Mouse (Mus musculus) thymus, postnatal 36 days (tissue): Measurements from ENCODE around the gene Stradb.

Experiments
- DNase-seq, 2 experiments: peaks; one replicate each; pipeline ENCODE4 v3.0.0; 2022; ENCODE audit warnings: mixed read lengths in 2 of 2

The Stradb gene

DNA sequence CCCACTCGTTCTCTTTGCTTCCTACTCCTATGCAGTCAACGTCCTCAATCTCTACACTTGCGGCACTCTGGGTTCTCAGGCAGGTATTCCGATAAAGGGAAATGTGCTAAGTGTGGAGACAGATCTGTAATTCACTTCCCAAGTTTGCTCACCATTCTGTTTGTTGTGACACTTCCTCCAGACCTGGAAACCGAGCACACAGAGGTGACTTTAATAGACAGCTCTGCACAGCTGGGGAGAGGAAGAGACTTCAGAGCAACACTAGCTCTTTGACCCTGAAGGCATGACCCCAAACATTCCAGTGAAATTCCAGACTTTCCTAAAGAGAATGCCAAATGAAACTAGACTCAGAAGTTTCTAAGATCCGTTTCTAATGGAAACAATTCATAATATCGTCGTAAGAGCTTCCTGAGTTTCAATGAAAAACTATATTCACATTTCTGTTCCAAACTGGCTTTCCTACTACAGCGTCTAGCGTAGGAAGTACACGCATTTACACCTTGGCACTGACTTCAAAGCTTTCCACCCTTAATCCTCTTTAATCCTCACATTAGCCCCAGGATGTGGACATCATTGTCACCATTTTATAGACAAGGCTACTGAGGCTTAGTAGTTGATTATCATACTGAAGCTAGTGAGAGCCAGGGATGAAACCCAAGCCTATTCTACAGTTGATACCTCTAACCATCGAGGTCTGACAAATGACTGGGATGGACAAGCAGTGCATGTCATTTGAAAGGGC, 12.0 kb upstream of the Stradb start:
- no peak for DNase-seq

DNA sequence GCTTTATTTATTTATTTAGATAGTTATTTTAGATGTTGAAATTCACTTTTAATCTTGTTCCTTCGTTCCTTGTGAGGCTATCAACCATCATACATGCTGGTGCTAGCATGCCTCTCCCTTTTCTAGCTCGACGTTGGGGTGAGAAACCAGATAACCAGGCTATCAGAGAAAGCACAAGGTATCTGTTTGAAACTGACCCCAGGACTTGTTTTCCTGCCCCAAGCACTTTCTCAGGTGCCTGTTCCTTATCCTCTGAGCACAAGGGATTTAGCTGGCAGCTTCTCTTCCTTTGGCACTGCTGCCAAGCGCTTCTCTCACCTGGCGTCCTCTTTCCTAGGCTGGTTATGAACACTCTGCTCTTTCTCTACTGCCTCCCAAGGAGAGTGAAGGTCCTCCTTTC, 10.9 kb upstream of the Stradb start:
- DNase-seq: no peak

DNA sequence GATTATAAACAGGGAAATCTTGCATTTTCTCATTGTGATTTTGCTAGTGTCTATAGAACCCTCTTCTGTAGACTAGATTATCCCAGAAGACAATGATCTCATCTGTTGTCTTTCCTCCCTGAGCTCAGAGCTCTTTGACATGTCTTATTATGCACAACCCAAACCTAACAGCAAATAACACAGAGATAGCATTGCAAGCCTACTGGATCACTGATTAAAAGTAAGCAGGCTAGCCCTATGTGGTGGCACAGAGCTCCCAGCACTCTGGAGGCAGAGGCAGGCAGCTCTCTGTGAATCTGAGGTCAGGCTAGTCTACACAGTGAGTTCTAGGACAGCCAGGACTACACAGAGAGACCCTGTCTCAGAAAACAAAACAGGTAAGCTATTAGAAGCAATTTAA, 10.5 kb upstream of the Stradb start:
- no peak for DNase-seq

DNA sequence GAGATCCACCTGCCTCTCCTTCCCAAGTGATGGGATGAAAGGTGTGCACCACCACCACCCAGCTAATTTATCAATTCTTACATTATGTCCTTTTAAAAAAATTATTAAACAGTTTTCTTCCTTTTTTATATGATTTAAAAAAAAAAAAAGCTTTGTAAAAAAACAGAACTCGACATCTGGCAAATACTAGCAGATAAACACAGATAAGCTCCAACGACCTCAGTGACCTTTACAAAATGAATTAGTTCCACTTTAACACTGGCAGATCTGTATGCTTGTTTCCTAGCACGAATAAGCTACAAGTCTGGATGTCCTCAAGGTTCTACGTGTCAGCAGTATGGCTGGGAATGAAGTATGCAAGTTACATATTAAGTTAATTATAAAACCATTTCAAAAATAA, 5.8 kb upstream of the Stradb start:
- no peak for DNase-seq

DNA sequence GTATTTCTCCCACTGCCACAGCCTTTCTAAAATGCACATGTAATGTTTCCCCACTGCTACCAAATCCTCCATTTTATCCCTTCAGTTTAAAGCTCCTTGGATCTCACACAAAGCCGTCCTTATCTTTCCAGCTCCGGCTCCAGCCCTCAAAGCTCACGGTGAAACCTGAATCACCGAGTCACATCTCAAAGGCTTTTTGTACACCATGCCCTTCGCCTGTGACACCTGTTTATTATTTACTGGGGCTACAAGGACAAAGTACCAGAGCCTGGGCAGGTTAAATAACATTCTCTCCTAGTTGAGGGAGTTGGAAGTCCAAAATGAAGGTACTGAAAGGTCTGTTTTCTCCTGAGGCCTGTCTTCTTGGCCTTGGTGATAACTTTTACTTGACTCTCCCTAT, 3.3 kb upstream of the Stradb start:
- no peak for DNase-seq

DNA sequence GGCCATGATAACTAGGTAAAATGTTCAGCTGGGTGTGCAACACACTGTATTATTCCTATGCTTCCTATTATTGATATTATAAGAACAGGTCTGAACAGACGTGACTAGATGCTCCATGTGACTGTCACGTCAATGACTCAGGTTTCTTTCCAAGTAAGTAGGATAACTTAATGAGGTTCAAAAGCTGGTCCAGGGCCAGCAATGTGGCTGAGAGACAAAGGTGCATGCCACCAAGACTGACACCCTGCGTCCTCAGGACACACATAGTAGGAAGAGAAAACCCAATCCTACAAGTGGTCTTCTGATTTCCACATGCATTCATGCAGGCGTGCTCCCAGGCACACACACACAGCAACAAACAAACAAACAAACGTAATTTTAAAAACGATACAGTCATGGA, 2.2 kb upstream of the Stradb start:
- no peak for DNase-seq

DNA sequence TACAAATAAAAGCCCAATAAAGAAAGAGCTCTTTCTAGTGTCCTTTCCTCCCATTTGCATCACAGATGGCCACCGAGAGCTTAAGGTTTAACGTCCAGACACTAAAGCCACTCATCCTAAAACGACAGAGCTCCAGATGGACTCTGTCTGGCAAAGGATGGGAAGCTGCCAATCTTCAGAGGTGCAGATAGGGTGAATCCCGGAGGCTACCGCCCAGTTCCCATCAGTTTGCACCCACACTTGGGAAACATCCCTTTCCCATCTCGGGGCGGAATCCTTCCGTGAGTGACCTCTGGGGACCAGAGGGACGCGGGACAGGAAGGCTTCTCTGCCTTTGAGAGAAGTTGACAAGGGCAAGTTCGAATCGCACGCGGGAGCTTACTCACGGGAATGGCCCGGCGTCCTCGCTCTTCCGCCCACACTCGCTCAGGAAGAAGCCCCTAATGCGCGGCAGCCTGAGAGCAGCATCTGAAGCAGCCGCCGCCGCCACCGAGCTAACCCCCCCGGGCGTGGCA, 414 bp upstream of the Stradb start:
- DNase-seq: no peak

DNA sequence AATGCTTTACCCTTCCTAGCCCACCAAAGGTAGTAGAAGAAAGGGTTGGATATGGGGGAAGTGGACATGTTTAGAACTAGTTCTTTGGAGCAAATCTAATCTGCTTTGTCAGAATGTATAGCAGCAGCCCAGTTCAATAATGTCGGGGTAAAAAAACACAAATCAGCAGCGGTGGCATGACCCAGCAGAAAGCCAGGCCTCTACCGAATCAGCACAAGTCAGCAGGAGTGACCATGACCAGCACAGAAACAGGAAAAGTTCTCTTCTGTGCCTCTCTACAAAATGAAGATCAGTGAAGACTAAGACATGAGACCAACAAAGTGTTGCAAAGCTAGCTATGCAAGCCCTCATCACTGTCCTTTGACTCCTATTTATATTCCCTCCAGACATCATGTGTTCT, 9.0 kb downstream of the Stradb start:
- DNase-seq: no peak

DNA sequence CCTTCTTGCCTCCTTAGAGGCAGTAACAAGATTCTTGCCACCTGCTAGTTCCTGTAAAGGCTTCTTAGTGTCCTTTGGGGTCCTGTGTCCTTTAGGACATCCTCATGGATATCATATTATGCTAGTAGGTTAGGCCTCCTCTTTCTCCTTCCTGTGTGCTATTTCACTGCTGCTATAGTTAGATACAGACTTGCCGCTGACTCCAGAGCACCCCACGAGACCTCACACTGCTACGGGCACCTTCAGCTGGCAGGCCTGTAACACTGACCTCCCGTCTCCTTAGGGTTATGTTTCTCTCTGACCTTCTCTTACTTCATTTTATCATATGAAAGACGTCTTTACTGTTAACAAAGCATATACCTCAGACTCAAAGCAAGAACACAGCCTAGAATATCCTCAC, 11.3 kb downstream of the Stradb start:
- no peak for DNase-seq

DNA sequence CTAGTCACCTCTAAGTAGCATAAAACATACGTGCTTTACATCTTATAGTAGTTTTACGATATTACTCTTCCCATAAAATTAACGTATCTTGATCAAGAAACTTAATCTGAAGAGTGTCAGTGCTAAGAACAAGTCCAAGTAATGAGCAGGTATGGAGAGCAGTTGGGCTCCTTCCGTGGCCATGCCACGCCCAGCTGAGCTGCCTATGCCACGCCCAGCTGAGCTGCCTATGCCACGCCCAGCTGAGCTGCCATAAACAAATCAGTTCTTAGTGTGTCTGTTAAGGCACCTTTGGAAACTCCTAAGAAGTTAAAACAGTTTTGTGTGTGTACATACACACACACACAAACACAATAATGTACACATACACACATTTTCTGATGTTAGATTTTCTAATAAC, 19.8 kb downstream of the Stradb start:
- DNase-seq: no peak

DNA sequence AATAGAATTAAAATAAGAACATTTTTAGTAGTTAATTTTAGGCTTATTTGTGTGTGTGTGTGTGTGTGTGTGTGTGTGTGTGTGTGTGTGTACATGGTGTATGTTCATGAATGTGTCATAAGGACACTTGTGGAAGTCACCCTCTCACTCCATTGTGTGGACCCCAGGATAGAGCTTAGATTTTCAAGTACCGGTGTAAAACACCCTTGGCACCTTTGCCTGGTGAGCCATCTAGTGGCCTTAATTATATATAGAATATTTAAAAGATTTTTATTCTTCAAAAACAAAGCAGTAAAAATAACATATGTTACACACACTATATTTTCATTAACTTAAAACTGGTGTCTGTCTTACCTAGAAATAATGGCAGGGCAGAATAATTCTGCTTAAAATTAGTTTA, 20.4 kb downstream of the Stradb start:
- DNase-seq: no peak

DNA sequence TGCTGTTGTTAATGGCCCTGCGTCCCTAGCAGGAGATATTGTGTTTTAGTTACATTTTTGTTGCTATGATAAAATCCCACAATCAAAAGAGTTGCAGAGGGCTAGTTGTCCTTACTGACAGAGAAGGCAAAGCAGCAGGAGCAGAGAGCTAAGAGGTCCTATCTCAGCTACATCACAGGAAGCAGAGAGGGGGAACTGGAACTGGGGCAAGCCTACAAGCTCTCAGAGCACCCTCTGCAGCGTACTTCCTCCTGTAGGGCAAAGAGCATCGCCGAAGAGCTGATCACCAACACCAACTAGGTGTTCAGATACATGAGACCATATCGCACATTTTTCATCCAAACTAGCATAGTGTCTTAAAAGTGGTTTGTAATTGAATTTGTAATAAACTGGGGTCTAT, 22.0 kb downstream of the Stradb start:
- no peak for DNase-seq

DNA sequence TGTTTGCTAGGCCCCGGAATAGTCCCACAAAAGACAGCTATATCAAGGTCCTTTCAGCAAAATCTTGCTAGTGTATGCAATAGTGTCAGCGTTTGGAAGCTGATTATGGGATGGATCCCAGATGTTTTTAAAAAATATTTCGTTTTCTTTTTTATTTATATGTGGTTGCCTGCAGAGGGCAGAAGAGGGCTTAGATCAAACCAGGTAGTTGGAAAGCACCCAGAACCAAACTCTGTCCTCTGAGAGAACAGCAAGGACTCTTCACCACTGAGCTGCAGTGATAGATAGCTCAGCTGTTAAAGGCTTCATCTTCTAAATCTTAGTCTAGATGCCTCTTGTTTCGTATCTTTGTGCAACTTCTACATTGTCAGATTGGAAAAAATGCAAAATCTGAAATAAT, 35.9 kb downstream of the Stradb start:
- no peak for DNase-seq

DNA sequence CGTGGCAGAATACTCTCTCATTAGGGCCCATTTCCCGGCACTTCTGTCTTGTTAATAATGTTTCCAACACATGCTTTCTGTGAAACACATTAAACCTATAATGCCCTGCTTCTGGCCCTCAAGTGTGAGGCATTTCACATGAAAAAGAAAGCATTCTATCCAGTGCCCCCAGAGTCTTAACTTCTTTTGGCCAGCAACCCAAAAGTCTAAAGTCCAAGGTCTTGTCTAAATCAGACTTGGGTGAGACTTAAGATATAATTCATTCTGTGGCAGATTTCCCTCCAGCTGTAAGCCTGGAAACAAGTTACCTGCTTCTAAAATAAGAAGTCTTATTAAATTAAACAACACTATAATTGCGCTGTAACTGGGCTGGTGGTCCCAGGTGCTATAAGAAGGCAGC, 48.2 kb downstream of the Stradb start:
- DNase-seq: no peak

DNA sequence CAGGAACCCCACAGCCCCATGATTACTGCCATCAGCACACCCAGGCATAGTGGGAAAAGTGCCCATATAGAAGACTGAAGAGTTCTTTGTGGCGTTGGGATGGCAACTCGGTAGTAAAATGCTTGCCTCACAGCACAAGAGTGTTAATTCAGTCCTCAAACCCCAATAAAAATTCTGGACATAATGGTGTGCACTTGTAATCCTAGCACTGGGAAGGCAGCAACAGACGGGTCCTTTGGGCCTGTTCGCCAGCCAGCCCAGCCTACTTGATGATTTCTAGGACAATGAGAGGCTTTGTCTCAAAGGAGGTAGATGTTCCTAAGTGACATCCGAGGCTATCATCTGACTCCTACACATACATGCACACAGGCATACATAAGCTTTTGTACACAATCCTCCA, 64.4 kb downstream of the Stradb start:
- no peak for DNase-seq
